9 mouse cellular contexts compared by ENCODE assay signal in genomic region chr10:61423289-61423688, GRCm38 (mm10). TPM values are rescaled to one million over a fixed set of nuclear protein-coding genes. Genes with fewer than 3 reads are reported as not detected.
DNase-seq lines count a peak whose midpoint lies in the region; ATAC-seq and TF ChIP-seq lines count a peak whose summit lies in the region.
"Had no signal": no experiment of that assay in that cellular context is flagged by ENCODE, and none has a peak within 500 bp of the region (broad histone marks: within the 10 kb centered on the region; RNA-seq: fewer than 3 reads in every experiment).

No protein-coding gene starts in this region.

- no peak for TF ChIP-seq POLR2A in small intestine, adult 2 months (IDR thresholded peaks at IDR 0.05; ENCODE audit: low read depth, low read length)

- no peaks in the 10 kb centered on the region for H3K36me3 ChIP-seq in small intestine, adult 2 months (ENCODE audit: control insufficient read depth, insufficient read depth, low read length)
- H3K36me3 ChIP-seq in hindbrain, embryonic 14.5 days (replicated peaks; ENCODE audit: control insufficient read depth, insufficient read depth), result no peaks in the 10 kb centered on the region

- H3K27me3 ChIP-seq in small intestine, adult 2 months (ENCODE audit: control insufficient read depth, insufficient read depth, low read length), result peaks cover 13% of the 10 kb centered on the region
- H3K27me3 ChIP-seq in hindbrain, embryonic 14.5 days (ENCODE audit: control insufficient read depth, insufficient read depth, low read length), result peaks cover 31% of the 10 kb centered on the region

- H3K27ac ChIP-seq in small intestine, adult 2 months (ENCODE audit: insufficient read depth, low read depth, low read length), result no peak overlapping the region
- H3K27ac ChIP-seq in hindbrain, embryonic 14.5 days, result no peak overlapping the region

- no peak for ATAC-seq in hindbrain, embryonic 14.5 days (ENCODE audit: low FRiP score)
- no peak for ATAC-seq in megakaryocyte-erythroid progenitor cell, adult 5-6 weeks (replicated peaks; ENCODE audit: low FRiP score, low TSS enrichment, poor library complexity, severe bottlenecking)

- intact Hi-C loops in left cerebral cortex, postnatal 4 days (cut with DNase I), result no loop called here
- intact Hi-C loops in left cerebral cortex, postnatal 36 days (cut with DNase I), result no loop called here

- WGBS in small intestine, adult 2 months, result 33% methylated on average over 10 of the region's 10 CpGs
- 56% methylated on average over 10 of the region's 10 CpGs for WGBS in hindbrain, embryonic 14.5 days

- H3K4me3 ChIP-seq in small intestine, adult 2 months (ENCODE audit: low read depth, low read length), result no peak overlapping the region
- H3K4me3 ChIP-seq in hindbrain, embryonic 14.5 days (replicated peaks; ENCODE audit: low read length), result no peak overlapping the region
- H3K4me3 ChIP-seq: megakaryocyte, embryonic 14.5 days had no signal

- peak; percentile 47 for DNase-seq in left cerebral cortex, postnatal 4 days
- no peak for DNase-seq in left cerebral cortex, postnatal 36 days (ENCODE audit: low spot score in 2 of 2)
- peak; percentile 49 to 68 for DNase-seq in adrenal gland, postnatal 36 days
- peak; percentile 74 to 75 for DNase-seq in kidney, postnatal 25 days
- DNase-seq in hindbrain, embryonic 14.5 days (ENCODE audit: low spot score), result no peak
- DNase-seq in frontal cortex, adult 2 months (ENCODE audit: extremely low spot score in 1 of 2, low spot score in 1 of 2), result no peak

- H3K4me1 ChIP-seq in small intestine, adult 2 months (ENCODE audit: control insufficient read depth, insufficient read depth, insufficient read length, low read length), result peaks cover 10% of the 10 kb centered on the region
- H3K4me1 ChIP-seq in hindbrain, embryonic 14.5 days (replicated peaks; ENCODE audit: control insufficient read depth, insufficient read depth, low read length), result peaks cover 3% of the 10 kb centered on the region; the same call in 1 of the 2 replicates

- no peak overlapping the region for H3K4me2 ChIP-seq in hindbrain, embryonic 14.5 days (replicated peaks)

- peak; percentile 44; the same call in 1 of the 2 replicates for TF ChIP-seq CTCF in small intestine, adult 2 months (IDR thresholded peaks at IDR 0.05; ENCODE audit: extremely low read depth, insufficient read length, insufficient replicate concordance, low read depth, low read length)

- H3K9me3 ChIP-seq in hindbrain, embryonic 14.5 days (ENCODE audit: control insufficient read depth, low read length), result no peaks in the 10 kb centered on the region

- no peak overlapping the region for H3K9ac ChIP-seq in hindbrain, embryonic 14.5 days

RNA-seq across cellular contexts. Expression of gene Nodal, which starts 5.5 kb away (rescaled TPM):
- total RNA-seq in left cerebral cortex, postnatal 4 days (2021), result under 1 TPM in 1 of 2 experiments, not detected in 1; 0.18 TPM
- total RNA-seq in left cerebral cortex, postnatal 36 days (2021), result under 1 TPM; 0.32 to 0.35 TPM
- total RNA-seq in adrenal gland, postnatal 36 days (2021), result not detected
- polyA plus RNA-seq in small intestine, adult 2 months (2012; rRNA removed), result 0.13 TPM in 1 of 2 replicates, not detected in the other
- polyA plus RNA-seq in hindbrain, embryonic 14.5 days (2014; fragmentation: Nextera tagmentation; extraction: Ambion mirVana), result 0.13 and 0.29 TPM in 2 replicates
- 0.38 and 0.70 TPM in 2 replicates for polyA plus RNA-seq in frontal cortex, adult 2 months (2012; rRNA removed)
- total RNA-seq in megakaryocyte-erythroid progenitor cell, adult 5-6 weeks (2014; fragmentation: Nextera tagmentation), result not detected in 2 replicates
- total RNA-seq in megakaryocyte-erythroid progenitor cell, adult 5-6 weeks (2017), result not detected in 2 replicates

RNA-seq across cellular contexts. Expression of gene Eif4ebp2, which starts 29.2 kb away (rescaled TPM):
- total RNA-seq in left cerebral cortex, postnatal 4 days (2021), result 10 to 100 TPM; 68.6 to 71.7 TPM
- 10 to 100 TPM; 43.1 to 49.0 TPM for total RNA-seq in left cerebral cortex, postnatal 36 days (2021)
- 100 to 1,000 TPM; 100 to 110 TPM for total RNA-seq in adrenal gland, postnatal 36 days (2021)
- polyA plus RNA-seq in small intestine, adult 2 months (2012; rRNA removed), result 71.2 and 131 TPM in 2 replicates
- polyA plus RNA-seq in hindbrain, embryonic 14.5 days (2014; fragmentation: Nextera tagmentation; extraction: Ambion mirVana), result 37.4 and 38.8 TPM in 2 replicates
- 27.3 and 28.9 TPM in 2 replicates for polyA plus RNA-seq in frontal cortex, adult 2 months (2012; rRNA removed)
- 170 and 205 TPM in 2 replicates for total RNA-seq in megakaryocyte-erythroid progenitor cell, adult 5-6 weeks (2014; fragmentation: Nextera tagmentation)
- total RNA-seq in megakaryocyte-erythroid progenitor cell, adult 5-6 weeks (2017), result 11.5 and 16.3 TPM in 2 replicates

RNA-seq across cellular contexts. Expression of gene Pald1, which starts 40.0 kb away (rescaled TPM):
- 10 to 100 TPM; 22.8 to 25.8 TPM for total RNA-seq in left cerebral cortex, postnatal 4 days (2021)
- 1 to 10 TPM; 7.5 to 9.5 TPM for total RNA-seq in left cerebral cortex, postnatal 36 days (2021)
- total RNA-seq in adrenal gland, postnatal 36 days (2021), result 10 to 100 TPM; 21.0 to 22.8 TPM
- polyA plus RNA-seq in small intestine, adult 2 months (2012; rRNA removed), result 3.0 and 3.2 TPM in 2 replicates
- polyA plus RNA-seq in hindbrain, embryonic 14.5 days (2014; fragmentation: Nextera tagmentation; extraction: Ambion mirVana), result 24.5 and 26.7 TPM in 2 replicates
- 11.6 and 13.5 TPM in 2 replicates for polyA plus RNA-seq in frontal cortex, adult 2 months (2012; rRNA removed)
- not detected in 2 replicates for total RNA-seq in megakaryocyte-erythroid progenitor cell, adult 5-6 weeks (2014; fragmentation: Nextera tagmentation)
- total RNA-seq in megakaryocyte-erythroid progenitor cell, adult 5-6 weeks (2017), result not detected in 2 replicates

RNA-seq across cellular contexts. Expression of gene Lrrc20, which starts 52.3 kb away (rescaled TPM):
- total RNA-seq in left cerebral cortex, postnatal 4 days (2021), result 10 to 100 TPM; 20.0 to 22.1 TPM
- total RNA-seq in left cerebral cortex, postnatal 36 days (2021), result 10 to 100 TPM; 17.8 to 21.8 TPM
- 10 to 100 TPM; 15.1 to 24.4 TPM for total RNA-seq in adrenal gland, postnatal 36 days (2021)
- polyA plus RNA-seq in small intestine, adult 2 months (2012; rRNA removed), result 6.0 and 7.4 TPM in 2 replicates
- 14.1 and 15.1 TPM in 2 replicates for polyA plus RNA-seq in hindbrain, embryonic 14.5 days (2014; fragmentation: Nextera tagmentation; extraction: Ambion mirVana)
- 20.3 and 22.3 TPM in 2 replicates for polyA plus RNA-seq in frontal cortex, adult 2 months (2012; rRNA removed)
- total RNA-seq in megakaryocyte-erythroid progenitor cell, adult 5-6 weeks (2014; fragmentation: Nextera tagmentation), result 14.3 and 19.5 TPM in 2 replicates
- total RNA-seq in megakaryocyte-erythroid progenitor cell, adult 5-6 weeks (2017), result 8.0 and 10.9 TPM in 2 replicates

Comparison
In these comparisons a context has a peak if more than half of its experiments do, and no peak if none do; other contexts are left out.
1. DNase-seq: peak in left cerebral cortex, postnatal 4 days (single experiment), adrenal gland, postnatal 36 days (2 of 2) and kidney, postnatal 25 days (2 of 2); none in left cerebral cortex, postnatal 36 days (0 of 2), hindbrain, embryonic 14.5 days (single experiment) and frontal cortex, adult 2 months (0 of 2).
2. RNA of gene Pald1, which starts 40.0 kb away (total RNA-seq): 22.8 to 25.8 TPM in left cerebral cortex, postnatal 4 days, 21.0 to 22.8 TPM in adrenal gland, postnatal 36 days and 7.5 to 9.5 TPM in left cerebral cortex, postnatal 36 days; not detected in megakaryocyte-erythroid progenitor cell, adult 5-6 weeks; every median in the first group is over 4 times any median in the second.